Mouse (Mus musculus) ES-E14 (cell line): ENCODE measurements around the gene Grm5.

Source experiments
- HCFC1 ChIP-seq: IDR thresholded peaks from 2 replicates; pipeline ENCODE4 v1.6.1; 2012; ENCODE audit warnings: low read length, inconsistent platforms, borderline replicate concordance; ENCODE audit not compliant: insufficient read depth
- MAFK ChIP-seq: IDR thresholded peaks from 2 replicates; pipeline ENCODE4 v1.6.1; 2014; ENCODE audit warnings: mild to moderate bottlenecking, low read depth, low read length, inconsistent platforms; ENCODE audit not compliant: insufficient read depth

- TF ChIP-seq HCFC1 (no peak), MAFK (no peak)
Measured at GRCm38 (mm10) chr7:87761945-87762344, 178.0 kb downstream of the Grm5 start.
